Mouse (Mus musculus): ENCODE results near the gene Kcnj5. TPM values are rescaled to one million over a fixed set of nuclear protein-coding genes. Genes with fewer than 3 reads are reported as not detected.

Gene Kcnj5
- polyA plus RNA-seq, 2 experiments = 0.74 to 1.3 TPM

- no peak for DNase-seq (ENCODE audit: low read depth in 3 of 3, low spot score in 3 of 3)
Measured at GRCm38 (mm10) chr9:32331162-32331561, 13.0 kb downstream of the Kcnj5 start.

GRCm38 (mm10) chr9:32328777-32329176 lies 15.4 kb downstream of the Kcnj5 start:
- ATAC-seq (ENCODE audit: insufficient read depth) (peak; percentile 51; the same call in 1 of the 2 replicates), DNase-seq (ENCODE audit: low read depth in 3 of 3, low spot score in 3 of 3) (no peak)
- no peak overlapping the region for H3K27ac ChIP-seq
- TF ChIP-seq EP300 (IDR thresholded peaks at IDR 0.05; ENCODE audit: low read depth) = peak; percentile 33; the same call in 1 of the 2 replicates
- TF ChIP-seq CTCF (IDR thresholded peaks at IDR 0.05; ENCODE audit: low read depth) = no peak
- no peaks in the 10 kb centered on the region for H3K36me3 ChIP-seq (replicated peaks; ENCODE audit: control insufficient read depth, insufficient read depth, low read depth)
- H3K9ac ChIP-seq (replicated peaks) = no peak overlapping the region
- no peak overlapping the region for H3K4me2 ChIP-seq (ENCODE audit: low read depth)
- H3K4me3 ChIP-seq (ENCODE audit: insufficient read depth in 1 of 2, low read depth in 2 of 2, low read length in 2 of 2) = no peak overlapping the region
- H3K9me3 ChIP-seq (ENCODE audit: control insufficient read depth, low read length) = no peaks in the 10 kb centered on the region
- 21% methylated on average over 4 of the region's 4 CpGs for WGBS (ENCODE audit: insufficient replicate concordance)
- H3K27me3 ChIP-seq (ENCODE audit: control insufficient read depth, insufficient read depth, low read length) = no peaks in the 10 kb centered on the region
- H3K4me1 ChIP-seq (replicated peaks; ENCODE audit: control insufficient read depth in 2 of 2, insufficient read depth in 2 of 2, low read length in 1 of 2) = peaks cover 0 to 10% of the 10 kb centered on the region in 2 experiments; a peak in 3 of 4 replicates

More at GRCm38 (mm10) chr9:32331162-32331561, 13.0 kb downstream of the Kcnj5 start:
- H3K4me1 ChIP-seq (replicated peaks; ENCODE audit: control insufficient read depth in 2 of 2, insufficient read depth in 2 of 2, low read length in 1 of 2) = peaks cover 0 to 16% of the 10 kb centered on the region in 2 experiments; a peak in 3 of 4 replicates
- no peak for ATAC-seq (ENCODE audit: insufficient read depth)
- no peaks in the 10 kb centered on the region for H3K27me3 ChIP-seq (ENCODE audit: control insufficient read depth, insufficient read depth, low read length)
- H3K4me2 ChIP-seq (ENCODE audit: low read depth) = no peak overlapping the region
- no peak overlapping the region for H3K9ac ChIP-seq (replicated peaks)
- no peak overlapping the region for H3K4me3 ChIP-seq (ENCODE audit: insufficient read depth in 1 of 2, low read depth in 2 of 2, low read length in 2 of 2)
- H3K36me3 ChIP-seq (replicated peaks; ENCODE audit: control insufficient read depth, insufficient read depth, low read depth) = no peaks in the 10 kb centered on the region
- no peak overlapping the region for H3K27ac ChIP-seq
- WGBS (ENCODE audit: insufficient replicate concordance) = 56% methylated on average over 5 of the region's 5 CpGs
- no peaks in the 10 kb centered on the region for H3K9me3 ChIP-seq (ENCODE audit: control insufficient read depth, low read length)
- TF ChIP-seq CTCF (IDR thresholded peaks at IDR 0.05; ENCODE audit: low read depth) (no peak), EP300 (IDR thresholded peaks at IDR 0.05; ENCODE audit: low read depth) (no peak)

GRCm38 (mm10) chr9:32323610-32324009 lies 20.5 kb downstream of the Kcnj5 start:
- WGBS (ENCODE audit: insufficient replicate concordance) = 54% methylated on average over 7 of the region's 7 CpGs
- TF ChIP-seq EP300 (IDR thresholded peaks at IDR 0.05; ENCODE audit: low read depth) = no peak
- no peak for TF ChIP-seq CTCF (IDR thresholded peaks at IDR 0.05; ENCODE audit: low read depth)
- Histone ChIP-seq H3K27ac (no peak overlapping the region), H3K36me3 (replicated peaks; ENCODE audit: control insufficient read depth, insufficient read depth, low read depth) (no peaks in the 10 kb centered on the region), H3K9ac (replicated peaks) (no peak overlapping the region), H3K27me3 (ENCODE audit: control insufficient read depth, insufficient read depth, low read length) (no peaks in the 10 kb centered on the region), H3K4me1 (replicated peaks; ENCODE audit: control insufficient read depth in 2 of 2, insufficient read depth in 2 of 2, low read length in 1 of 2) (peaks cover 0 to 4% of the 10 kb centered on the region in 2 experiments; a peak in 3 of 4 replicates), H3K4me3 (ENCODE audit: insufficient read depth in 1 of 2, low read depth in 2 of 2, low read length in 2 of 2) (no peak overlapping the region), H3K4me2 (ENCODE audit: low read depth) (no peak overlapping the region), H3K9me3 (ENCODE audit: control insufficient read depth, low read length) (no peaks in the 10 kb centered on the region)
- DNase-seq (ENCODE audit: low read depth in 3 of 3, low spot score in 3 of 3) (no peak), ATAC-seq (ENCODE audit: insufficient read depth) (no peak)

GRCm38 (mm10) chr9:32320167-32320566 lies 24.0 kb downstream of the Kcnj5 start:
- DNase-seq (ENCODE audit: low read depth in 3 of 3, low spot score in 3 of 3) (no peak), ATAC-seq (ENCODE audit: insufficient read depth) (no peak)
- H3K9ac ChIP-seq (replicated peaks) = no peak overlapping the region
- H3K36me3 ChIP-seq (replicated peaks; ENCODE audit: control insufficient read depth, insufficient read depth, low read depth) = no peaks in the 10 kb centered on the region
- no peaks in the 10 kb centered on the region for H3K27me3 ChIP-seq (ENCODE audit: control insufficient read depth, insufficient read depth, low read length)
- no peak overlapping the region for H3K4me2 ChIP-seq (ENCODE audit: low read depth)
- TF ChIP-seq CTCF (IDR thresholded peaks at IDR 0.05; ENCODE audit: low read depth) (peak; percentile 21; the same call in 1 of the 2 replicates), EP300 (IDR thresholded peaks at IDR 0.05; ENCODE audit: low read depth) (no peak)
- no peak overlapping the region for H3K27ac ChIP-seq
- 30% methylated on average over 3 of the region's 3 CpGs for WGBS (ENCODE audit: insufficient replicate concordance)
- H3K9me3 ChIP-seq (ENCODE audit: control insufficient read depth, low read length) = no peaks in the 10 kb centered on the region
- H3K4me1 ChIP-seq (replicated peaks; ENCODE audit: control insufficient read depth in 2 of 2, insufficient read depth in 2 of 2, low read length in 1 of 2) = no peaks in the 10 kb centered on the region
- H3K4me3 ChIP-seq (ENCODE audit: insufficient read depth in 1 of 2, low read depth in 2 of 2, low read length in 2 of 2) = no peak overlapping the region

- no peak for TF ChIP-seq EP300 (IDR thresholded peaks at IDR 0.05; ENCODE audit: low read depth)
- Histone ChIP-seq H3K27ac (no peak overlapping the region), H3K4me2 (ENCODE audit: low read depth) (no peak overlapping the region), H3K27me3 (ENCODE audit: control insufficient read depth, insufficient read depth, low read length) (no peaks in the 10 kb centered on the region), H3K4me1 (replicated peaks; ENCODE audit: control insufficient read depth in 2 of 2, insufficient read depth in 2 of 2, low read length in 1 of 2) (peaks cover 0 to 4% of the 10 kb centered on the region in 2 experiments; a peak in 1 of 4 replicates), H3K9ac (replicated peaks) (no peak overlapping the region), H3K4me3 (ENCODE audit: insufficient read depth in 1 of 2, low read depth in 2 of 2, low read length in 2 of 2) (no peak overlapping the region), H3K9me3 (ENCODE audit: control insufficient read depth, low read length) (no peaks in the 10 kb centered on the region), H3K36me3 (replicated peaks; ENCODE audit: control insufficient read depth, insufficient read depth, low read depth) (no peaks in the 10 kb centered on the region)
- no peak for DNase-seq (ENCODE audit: low read depth in 3 of 3, low spot score in 3 of 3)
- no peak for ATAC-seq (ENCODE audit: insufficient read depth)
- WGBS (ENCODE audit: insufficient replicate concordance) = 68% methylated on average over 3 of the region's 3 CpGs
Measured at GRCm38 (mm10) chr9:32315999-32316398, 28.2 kb downstream of the Kcnj5 start.
